ENCODE assay signal across 8 mouse cellular contexts in the genomic region with DNA sequence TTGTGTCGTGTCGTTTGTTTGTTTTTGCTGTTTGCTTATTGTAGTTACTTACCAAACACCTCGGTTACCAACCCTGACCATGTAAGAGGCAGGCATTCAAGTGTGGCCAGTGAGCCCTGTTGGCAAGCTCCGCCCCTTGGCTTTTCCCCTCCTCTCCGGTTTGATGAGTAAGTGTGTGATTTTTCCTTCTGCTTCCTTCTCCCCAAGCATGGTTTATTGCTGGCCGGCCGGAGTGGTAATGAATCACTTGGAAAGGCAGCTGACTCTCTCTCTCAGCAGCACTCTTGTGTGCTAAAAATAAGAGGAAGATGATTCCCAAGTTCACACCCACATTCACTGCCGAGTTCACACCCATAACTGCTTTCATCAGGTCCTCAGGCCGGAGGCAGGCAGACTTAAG. TPM values are rescaled to one million over a fixed set of nuclear protein-coding genes. Genes with fewer than 3 reads are reported as not detected.
DNase-seq lines count a peak whose midpoint lies in the region; ATAC-seq and TF ChIP-seq lines count a peak whose summit lies in the region.

No protein-coding gene starts in this region.

- H3K9me3 ChIP-seq in hindbrain, embryonic 13.5 days: no peaks in the 10 kb centered on the region

- H3K4me2 ChIP-seq in hindbrain, embryonic 13.5 days: no peak overlapping the region

- no peak for ATAC-seq in hindbrain, embryonic 13.5 days (ENCODE audit: low FRiP score)

- no peaks in the 10 kb centered on the region for H3K27me3 ChIP-seq in hindbrain, embryonic 13.5 days

- no peaks in the 10 kb centered on the region for H3K36me3 ChIP-seq in hindbrain, embryonic 13.5 days

- H3K27ac ChIP-seq in hindbrain, embryonic 13.5 days: no peak overlapping the region

- DNase-seq in lung, adult 18-20 months: peak; percentile 80 to 86
- no peak for DNase-seq in lung, adult 2 months
- DNase-seq in gastrocnemius, postnatal 25 days: peak; percentile 66
- peak; percentile 88 to 93 for DNase-seq in kidney, postnatal 25 days
- peak; percentile 56 to 59 for DNase-seq in right cerebral cortex, postnatal 36 days (ENCODE audit: low spot score in 2 of 2)
- no peak for DNase-seq in embryo, embryonic 11 days
- DNase-seq in MN1 (ENCODE audit: low spot score): no peak

- no peak overlapping the region for H3K9ac ChIP-seq in hindbrain, embryonic 13.5 days

- WGBS in lung, adult 2 months: 30% methylated on average over 9 of the region's 9 CpGs
- 85% methylated on average over 9 of the region's 9 CpGs for WGBS in hindbrain, embryonic 13.5 days

- peaks cover 40% of the 10 kb centered on the region for H3K4me1 ChIP-seq in lung, adult 2 months (ENCODE audit: control insufficient read depth, insufficient read depth, low read length)
- H3K4me1 ChIP-seq in hindbrain, embryonic 13.5 days (replicated peaks): peaks cover 13% of the 10 kb centered on the region

- TF ChIP-seq POLR2A in lung, adult 2 months (IDR thresholded peaks at IDR 0.05; ENCODE audit: borderline replicate concordance, extremely low read depth, low read depth, low read length): no peak

- no peak for TF ChIP-seq CTCF in lung, adult 2 months (IDR thresholded peaks at IDR 0.05; ENCODE audit: insufficient read depth, low read length)

- no peak overlapping the region for H3K4me3 ChIP-seq in lung, adult 2 months (replicated peaks; ENCODE audit: extremely low read depth, low read depth, low read length)
- no peak overlapping the region for H3K4me3 ChIP-seq in hindbrain, embryonic 13.5 days

RNA-seq across cellular contexts. Expression of a gene that starts 15.4 kb away (rescaled TPM):
- polyA plus RNA-seq in lung, adult 2 months (2012; rRNA removed): 81.3 and 82.7 TPM in 2 replicates
- total RNA-seq in gastrocnemius, postnatal 25 days (2021): 10 to 100 TPM; 36.3 to 50.5 TPM
- 26.6 and 27.8 TPM in 2 replicates for polyA plus RNA-seq in hindbrain, embryonic 13.5 days (2015; fragmentation: Nextera tagmentation; extraction: Ambion mirVana)

Comparison
In these comparisons a context has a peak if more than half of its experiments do, and no peak if none do; other contexts are left out.
1. DNase-seq: peak in lung, adult 18-20 months (2 of 2), gastrocnemius, postnatal 25 days (single experiment), kidney, postnatal 25 days (2 of 2) and right cerebral cortex, postnatal 36 days (2 of 2); none in lung, adult 2 months (single experiment), embryo, embryonic 11 days (single experiment) and MN1 (single experiment).